Mouse (Mus musculus): ENCODE results near the gene Sh3bp2.

The Sh3bp2 gene

DNA sequence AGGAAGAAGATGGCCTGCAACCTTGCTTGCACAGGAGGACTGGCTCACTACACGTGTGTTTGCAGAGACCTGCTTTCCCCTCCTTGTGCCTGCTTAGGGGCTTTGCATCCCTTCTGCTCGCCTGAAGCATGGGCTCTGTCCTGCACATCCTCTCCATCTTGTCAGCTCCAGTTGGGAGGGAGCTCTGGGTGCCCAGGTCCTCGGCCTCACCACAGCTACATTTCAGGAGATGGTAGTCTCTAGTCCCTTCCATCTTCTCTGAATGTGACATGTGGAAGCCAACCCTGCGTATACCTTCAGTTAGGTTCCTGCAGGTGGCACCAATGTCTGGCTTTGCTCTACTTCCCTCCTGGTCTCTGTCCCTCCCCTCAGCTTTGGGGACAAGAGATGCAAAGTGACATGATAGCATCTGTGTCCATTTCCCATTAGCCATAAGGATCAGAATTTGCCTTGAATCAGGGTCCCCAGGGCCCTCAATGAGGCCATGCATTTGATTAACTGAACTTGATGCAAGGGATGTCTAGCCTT, 1.6 kb upstream of the Sh3bp2 start:
- in situ Hi-C loops (cut with MboI; ENCODE audit: low sequenced_read_pairs) = loop anchor here (10.0 kb wide), 1 partner anchor 111 kb away; the partner anchor contains the start of gene Mfsd10

DNA sequence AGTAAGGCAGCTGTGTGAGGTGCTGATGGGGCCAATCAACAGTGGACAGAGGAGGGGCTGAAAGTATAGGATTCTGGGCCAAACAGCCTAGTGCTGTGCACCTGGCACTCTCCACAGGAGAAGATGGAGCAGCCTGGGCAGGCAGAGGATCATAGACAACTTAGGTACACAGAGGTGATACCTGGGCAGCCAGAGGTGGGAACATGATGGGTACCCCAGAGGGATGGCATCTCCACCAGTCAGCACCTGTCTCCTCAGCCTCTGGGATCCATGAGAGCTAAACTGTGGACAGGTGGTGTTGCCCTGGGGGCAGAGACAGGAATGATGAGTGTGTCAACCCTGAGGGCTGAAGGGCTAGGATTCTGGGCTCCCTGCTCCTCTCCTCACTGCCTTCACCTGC, 1.1 kb upstream of the Sh3bp2 start:
- in situ Hi-C loops (cut with MboI; ENCODE audit: low sequenced_read_pairs) = loop anchor here (10.0 kb wide), 1 partner anchor 110 kb away; the partner anchor contains the start of gene Mfsd10

DNA sequence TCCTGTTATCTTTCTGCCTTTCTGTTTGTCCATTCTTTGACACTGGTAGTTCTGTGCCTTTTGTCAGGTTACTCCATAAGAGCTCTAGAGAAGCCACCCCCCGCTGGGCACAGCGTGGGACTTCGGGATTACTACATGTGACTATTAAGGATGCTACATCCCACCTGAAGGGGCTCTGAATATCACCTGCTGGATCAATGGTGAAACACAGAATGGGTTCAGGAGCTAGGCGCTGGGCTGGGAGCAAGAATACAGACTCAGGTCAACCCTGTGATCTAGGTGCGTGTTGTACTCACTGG, 788 bp downstream of the Sh3bp2 start:
- in situ Hi-C loops (cut with MboI; ENCODE audit: low sequenced_read_pairs) = loop anchor here (10.0 kb wide), 1 partner anchor 108 kb away; the partner anchor contains the start of gene Mfsd10

DNA sequence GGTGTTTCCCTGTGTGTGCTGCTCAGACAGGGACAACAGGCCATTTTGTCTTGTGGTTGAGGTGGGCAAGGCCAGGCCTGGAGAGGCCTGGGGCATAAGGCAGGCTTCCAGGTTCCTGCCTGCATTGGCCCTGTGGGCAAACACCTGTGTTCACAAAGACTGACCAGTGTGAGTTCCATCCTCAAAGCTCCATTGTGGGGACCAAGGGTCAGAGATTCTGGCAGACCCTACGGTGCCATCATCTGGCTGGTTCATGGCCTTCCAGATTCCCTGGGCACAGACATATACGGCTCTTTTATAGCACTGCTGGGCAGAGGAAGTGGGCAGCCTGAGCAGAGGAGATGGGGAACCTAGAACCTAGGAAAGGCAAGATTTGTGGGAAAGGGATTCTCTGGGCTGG, 1.7 kb downstream of the Sh3bp2 start:
- in situ Hi-C loops (cut with MboI; ENCODE audit: low sequenced_read_pairs) = loop anchor here (10.0 kb wide), 1 partner anchor 107 kb away; the partner anchor contains the start of gene Mfsd10

DNA sequence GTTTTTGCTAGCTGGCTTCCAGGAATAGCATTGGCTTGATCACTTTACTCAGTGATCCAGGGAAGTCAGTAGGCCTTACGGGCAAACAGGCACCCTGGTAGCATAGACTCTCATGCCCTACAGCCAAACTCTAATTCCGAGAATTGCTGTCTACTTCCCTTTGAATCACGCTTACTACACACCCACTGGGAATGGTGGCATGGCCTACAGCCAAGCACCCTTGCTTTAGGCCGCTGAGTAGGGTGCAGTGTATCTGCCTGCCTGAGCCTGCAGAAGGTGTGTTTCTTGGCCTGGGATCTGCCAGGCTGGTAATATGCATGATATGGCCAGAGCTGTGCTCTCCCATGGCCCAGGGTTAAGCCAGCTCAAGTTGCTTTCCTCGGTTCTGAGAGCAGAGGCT, 3.1 kb downstream of the Sh3bp2 start:
- in situ Hi-C loops (cut with MboI; ENCODE audit: low sequenced_read_pairs) = loop anchor here (10.0 kb wide), 1 partner anchor 106 kb away; the partner anchor contains the start of gene Mfsd10

DNA sequence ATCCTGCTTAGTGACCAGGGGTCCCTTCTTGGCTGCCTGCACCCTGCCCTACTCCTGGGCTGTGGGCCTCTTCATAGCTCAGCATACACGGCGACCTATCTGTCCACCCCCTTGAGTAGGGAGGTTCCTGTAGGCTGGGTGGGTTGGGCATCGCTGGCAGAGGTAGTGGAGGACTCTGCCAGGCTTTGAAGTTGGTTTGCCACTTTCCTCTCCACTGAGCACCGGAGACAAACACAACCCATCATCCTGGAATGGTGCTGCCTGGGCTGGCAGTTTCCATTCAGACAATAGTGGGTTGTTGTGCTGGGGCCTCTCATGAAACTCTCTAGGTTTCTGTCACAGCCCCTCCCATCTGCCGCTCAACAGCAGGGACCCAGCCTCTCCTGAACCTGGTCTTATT, 4.5 kb downstream of the Sh3bp2 start:
- in situ Hi-C loops (cut with MboI; ENCODE audit: low sequenced_read_pairs) = no loop called here

DNA sequence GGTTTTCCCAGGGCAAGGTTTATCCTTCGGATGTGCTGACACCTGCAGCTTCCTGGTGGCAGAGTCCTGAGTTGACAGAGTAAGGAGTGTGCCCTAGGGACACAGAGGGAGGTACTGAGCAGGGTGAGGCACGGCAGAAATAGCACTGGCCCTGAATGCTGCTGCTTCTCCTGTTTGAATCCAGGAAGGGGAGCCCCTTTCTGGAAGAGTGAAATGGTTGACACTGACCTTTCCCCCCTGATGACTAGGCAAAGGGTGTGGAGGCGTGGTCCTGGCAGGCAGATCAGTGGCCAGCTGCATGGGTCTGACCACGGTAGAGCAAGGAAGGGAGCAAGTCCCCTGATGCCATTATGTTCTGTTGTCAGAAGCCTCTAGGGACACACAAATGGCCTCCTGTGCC, 5.0 kb downstream of the Sh3bp2 start:
- in situ Hi-C loops (cut with MboI; ENCODE audit: low sequenced_read_pairs) = no loop called here

DNA sequence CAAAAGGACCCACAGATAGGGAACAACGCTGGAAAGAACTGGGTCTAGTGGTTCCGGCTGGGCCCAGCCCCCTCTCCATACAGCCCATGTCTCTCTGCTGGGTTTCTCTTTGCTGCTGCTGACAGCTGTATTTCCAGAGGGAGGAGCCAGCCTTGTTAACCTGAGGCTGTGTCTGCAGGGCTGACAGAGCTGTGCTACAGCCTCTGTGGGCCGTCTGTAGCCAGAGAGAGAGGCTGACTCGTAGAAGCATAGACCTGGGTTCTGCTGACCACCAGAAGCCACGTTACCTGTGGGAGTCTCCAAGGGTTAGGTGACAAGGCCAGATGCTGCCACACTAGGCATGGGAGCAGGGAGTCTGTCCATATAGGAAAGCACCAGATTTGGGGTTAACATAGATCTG, 7.4 kb downstream of the Sh3bp2 start:
- in situ Hi-C loops (cut with MboI; ENCODE audit: low sequenced_read_pairs) = no loop called here

DNA sequence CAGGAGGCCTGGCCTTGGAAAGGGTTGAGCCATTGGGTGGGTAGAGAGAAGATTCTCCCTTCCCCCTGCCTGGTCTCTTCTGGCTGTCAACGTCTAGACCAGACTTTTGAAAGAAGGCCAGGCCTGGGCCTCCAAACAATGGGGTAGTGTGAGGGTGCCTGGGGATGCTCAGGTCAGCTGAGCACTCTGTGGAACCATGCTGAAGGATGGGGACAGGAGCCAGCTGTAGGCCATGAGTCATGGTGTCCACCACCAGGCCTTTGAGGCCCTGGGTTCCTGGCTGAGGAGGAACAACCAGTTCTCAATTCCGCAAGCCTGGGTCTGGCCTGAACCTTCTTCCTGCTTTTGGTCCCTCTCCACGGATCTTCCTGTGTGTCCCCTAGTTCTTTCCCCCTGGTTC, 8.2 kb downstream of the Sh3bp2 start:
- in situ Hi-C loops (cut with MboI; ENCODE audit: low sequenced_read_pairs) = no loop called here

DNA sequence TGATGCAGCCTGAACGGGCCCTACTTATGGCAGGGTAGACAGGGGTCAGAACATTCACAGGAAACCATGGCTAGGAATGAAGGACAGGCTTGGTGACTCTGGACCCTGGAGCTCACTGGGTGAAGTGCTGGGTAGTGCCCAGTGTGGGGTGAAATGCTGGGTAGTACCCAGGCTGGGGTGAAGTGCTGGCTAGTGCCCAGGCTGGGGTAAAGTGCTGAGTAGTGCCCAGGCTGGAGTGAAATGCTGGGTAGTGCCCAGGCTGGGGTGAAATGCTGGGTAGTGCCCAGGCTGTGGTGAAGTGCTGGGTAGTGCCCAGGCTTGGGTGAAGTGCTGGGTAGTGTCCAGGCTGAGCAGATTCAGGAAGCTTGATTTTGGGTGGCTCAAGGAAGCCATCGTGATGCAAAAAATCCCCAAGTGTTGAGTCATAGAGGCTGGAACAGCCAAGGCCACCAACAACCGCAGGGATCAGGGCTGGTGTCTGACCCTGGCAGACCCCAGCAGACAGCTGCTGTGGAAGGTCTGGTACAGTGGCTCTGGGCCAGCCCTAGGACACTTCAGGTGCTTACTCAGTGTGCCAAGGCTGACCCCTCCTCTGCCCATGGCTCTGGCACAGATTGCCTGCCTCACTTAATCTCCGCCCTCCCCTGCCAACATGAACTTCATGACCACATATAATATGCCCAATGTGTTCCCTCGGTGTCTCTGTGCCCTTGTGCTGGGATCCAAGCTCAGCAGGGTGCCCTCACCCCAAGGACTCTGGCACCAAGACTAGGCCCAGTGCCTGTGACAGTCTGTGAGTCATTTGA, 9.3 kb downstream of the Sh3bp2 start:
- in situ Hi-C loops (cut with MboI; ENCODE audit: low sequenced_read_pairs) = no loop called here

DNA sequence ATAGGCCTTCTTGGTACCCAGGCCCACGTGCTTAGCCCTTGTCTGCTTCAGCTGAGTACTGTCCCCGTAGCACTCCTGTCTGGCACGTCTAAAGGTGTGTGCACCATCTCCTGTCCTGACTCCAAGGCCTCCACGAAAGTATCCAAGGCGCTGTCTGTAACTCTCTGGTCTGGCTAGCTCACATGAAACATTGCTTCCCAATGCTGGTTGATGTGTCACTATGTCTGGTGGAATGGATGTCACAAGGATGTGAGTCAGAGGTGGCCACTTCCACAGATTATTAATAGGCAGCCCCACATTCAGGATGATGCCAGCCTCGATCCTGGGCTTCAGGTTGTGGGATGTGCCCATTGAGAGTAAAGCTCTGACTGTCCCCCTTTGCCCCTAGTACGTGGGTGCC, 10.2 kb downstream of the Sh3bp2 start:
- in situ Hi-C loops (cut with MboI; ENCODE audit: low sequenced_read_pairs) = no loop called here

DNA sequence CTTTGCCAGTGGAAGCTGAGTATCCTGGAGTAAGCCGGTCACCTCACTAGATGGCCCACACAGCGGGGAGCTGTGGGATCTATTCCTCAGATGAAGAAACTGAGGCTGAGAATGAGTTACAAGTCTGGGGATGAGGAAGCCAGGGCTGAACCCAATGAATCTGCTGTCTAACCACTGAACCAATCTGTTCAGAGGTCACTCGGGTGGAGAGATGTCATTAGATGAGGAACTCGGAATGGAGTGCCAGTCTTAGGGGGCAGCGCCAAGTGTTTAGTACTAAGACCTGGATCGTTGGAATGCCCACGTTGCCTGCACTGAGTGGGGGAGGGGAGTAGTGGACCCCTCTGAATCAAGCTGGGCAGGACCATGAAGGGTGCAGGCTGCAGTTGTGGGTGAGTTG, 12.4 kb downstream of the Sh3bp2 start:
- in situ Hi-C loops (cut with MboI; ENCODE audit: low sequenced_read_pairs) = no loop called here

DNA sequence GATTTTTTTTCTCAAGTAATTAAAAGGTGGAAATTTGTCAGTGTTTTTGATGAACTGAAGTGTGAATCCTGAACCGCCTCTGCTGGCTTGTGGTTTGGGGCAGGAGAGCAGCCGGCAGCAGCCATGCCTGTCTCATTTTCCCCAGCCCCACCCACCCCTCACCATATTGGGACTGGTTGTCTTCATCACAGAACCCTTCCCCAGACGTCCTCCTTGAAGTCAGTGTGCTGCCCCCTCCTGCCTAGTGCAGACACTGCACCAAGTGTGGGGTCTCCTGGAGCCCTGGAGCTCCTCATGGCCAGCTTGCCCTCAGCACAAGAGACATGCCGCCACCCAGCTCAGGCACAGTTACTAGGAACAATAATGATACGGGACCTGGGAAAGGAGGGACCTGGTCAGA, 12.9 kb downstream of the Sh3bp2 start:
- in situ Hi-C loops (cut with MboI; ENCODE audit: low sequenced_read_pairs) = no loop called here

DNA sequence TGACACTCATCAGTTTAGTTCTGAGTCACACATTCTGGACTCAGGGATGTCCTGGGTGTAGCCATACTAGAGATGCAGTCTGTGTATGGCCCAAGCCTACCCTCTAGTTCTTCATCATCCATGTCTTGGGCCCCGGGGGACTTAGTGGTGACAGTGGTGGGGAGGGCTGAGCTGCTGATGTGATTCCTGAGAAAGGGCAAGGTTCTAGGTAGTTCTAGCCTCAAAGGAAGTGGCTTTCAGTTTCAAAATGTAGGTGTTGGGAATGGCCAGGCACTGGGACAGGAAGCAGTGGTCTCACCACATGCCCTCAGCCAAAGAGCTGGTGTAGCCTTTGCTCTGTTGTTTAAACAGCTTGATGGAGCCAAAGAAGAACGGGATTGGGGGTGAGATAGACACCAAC, 13.5 kb downstream of the Sh3bp2 start:
- in situ Hi-C loops (cut with MboI; ENCODE audit: low sequenced_read_pairs) = no loop called here

DNA sequence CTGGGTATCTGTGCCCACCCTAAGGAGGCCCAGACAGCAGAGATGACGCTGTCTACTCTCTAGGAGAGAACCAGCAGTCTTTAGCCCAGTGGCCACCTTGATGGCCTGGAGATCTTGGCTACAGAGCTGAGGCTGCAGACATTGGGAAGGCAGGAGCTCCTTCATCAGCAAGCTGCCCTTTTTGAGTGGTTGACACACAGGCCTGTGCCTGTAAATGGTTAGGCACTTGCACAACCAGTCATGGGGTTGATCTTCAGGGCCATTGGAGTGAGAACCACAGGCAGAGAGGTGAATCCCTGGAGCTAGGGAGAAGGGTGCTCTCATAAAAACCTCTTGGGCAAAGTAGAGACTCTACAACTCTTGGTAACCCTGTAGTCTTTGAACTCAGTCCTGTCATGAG, 16.5 kb downstream of the Sh3bp2 start:
- in situ Hi-C loops (cut with MboI; ENCODE audit: low sequenced_read_pairs) = no loop called here

DNA sequence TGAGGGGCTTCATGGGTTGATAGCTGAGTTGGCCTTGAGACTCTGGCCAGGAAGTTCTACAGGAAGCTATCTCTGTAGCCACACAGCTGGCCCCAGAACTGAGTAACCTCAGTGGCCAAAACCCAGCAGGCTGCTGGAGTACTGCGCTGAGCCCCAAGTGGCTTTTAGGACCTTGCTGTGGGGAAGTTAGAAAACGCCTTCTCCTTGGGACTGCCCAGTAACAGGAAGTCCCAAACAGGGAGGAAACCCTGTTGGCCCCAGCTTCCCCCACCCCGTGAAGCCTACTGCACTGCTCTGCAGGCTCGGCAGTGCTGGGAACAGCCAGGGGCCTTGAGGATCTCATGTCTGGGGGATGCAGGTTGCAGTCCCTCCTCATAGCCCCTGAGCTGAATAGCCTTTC, 17.5 kb downstream of the Sh3bp2 start:
- in situ Hi-C loops (cut with MboI; ENCODE audit: low sequenced_read_pairs) = no loop called here

DNA sequence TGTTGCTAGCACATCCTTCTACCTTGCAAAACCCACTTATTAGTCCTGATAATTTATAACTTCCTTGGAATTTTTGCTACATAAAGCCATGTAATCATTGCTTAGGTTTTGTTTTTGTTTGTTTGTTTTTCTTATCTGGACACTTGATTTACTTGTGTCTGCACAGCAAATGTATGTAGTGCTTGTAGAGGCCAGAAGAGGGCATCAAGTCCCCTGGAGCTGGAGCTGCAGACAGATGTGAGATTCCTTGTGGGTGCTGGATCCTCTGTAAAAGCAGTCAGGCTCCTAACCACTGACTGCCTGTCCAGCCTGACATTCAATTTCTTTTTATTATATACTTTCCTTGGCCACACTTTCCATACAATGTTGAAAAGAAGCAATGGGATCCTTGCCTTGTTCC, 21.8 kb downstream of the Sh3bp2 start:
- in situ Hi-C loops (cut with MboI; ENCODE audit: low sequenced_read_pairs) = no loop called here

DNA sequence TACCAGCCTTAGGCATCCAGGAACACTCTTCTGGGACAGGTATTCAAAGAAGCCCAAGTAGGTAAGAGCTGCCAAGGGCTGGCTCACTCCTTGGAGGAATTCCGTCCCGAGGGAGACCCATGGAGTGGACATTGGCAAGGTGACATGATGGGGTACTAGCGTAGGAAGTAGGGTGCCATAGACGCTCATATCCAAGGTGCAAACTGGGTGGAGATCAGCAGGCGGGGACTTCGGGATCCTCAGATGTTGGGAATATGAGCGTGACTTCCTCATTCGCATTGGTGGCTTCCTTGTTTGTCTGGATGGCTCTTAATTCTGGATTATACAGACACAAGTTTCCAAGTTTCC, 23.5 kb downstream of the Sh3bp2 start:
- in situ Hi-C loops (cut with MboI; ENCODE audit: low sequenced_read_pairs) = no loop called here

DNA sequence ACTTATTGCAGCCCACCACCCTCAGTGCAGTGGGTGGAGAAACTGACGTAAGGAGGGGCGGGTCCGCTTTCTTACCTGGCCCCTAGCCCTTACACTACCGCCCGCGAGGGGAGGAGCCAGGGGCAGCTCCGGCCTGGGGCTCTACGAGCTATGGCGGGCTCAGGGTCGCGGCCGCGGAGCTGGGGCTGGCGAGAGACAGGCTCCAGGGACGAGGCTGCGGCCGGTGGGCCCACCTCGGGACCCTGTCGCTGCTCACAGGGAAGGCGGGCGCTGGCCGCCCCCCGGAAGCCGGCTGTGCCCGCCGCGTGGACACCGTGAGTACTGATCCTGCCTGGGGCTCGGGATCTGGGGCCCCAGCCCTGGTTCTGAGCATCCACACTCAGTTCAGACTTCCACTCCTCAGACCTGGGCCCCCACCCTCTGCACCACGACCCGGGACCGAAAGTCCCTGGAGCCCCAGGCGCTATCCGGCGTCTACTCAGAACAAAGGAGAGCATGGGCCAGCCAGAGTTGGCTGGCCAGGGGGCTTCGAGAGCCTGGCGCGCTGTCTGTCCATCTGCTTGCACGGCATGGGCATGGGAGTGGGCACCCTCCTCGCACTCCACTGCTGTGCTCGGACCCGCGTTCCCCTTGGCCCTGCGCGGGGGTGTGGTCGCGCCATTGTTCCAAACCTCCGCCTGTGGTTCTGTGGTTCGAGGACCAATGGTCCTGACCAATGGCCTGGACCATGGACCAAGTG, 24.0 kb downstream of the Sh3bp2 start:
- in situ Hi-C loops (cut with MboI; ENCODE audit: low sequenced_read_pairs) = no loop called here

DNA sequence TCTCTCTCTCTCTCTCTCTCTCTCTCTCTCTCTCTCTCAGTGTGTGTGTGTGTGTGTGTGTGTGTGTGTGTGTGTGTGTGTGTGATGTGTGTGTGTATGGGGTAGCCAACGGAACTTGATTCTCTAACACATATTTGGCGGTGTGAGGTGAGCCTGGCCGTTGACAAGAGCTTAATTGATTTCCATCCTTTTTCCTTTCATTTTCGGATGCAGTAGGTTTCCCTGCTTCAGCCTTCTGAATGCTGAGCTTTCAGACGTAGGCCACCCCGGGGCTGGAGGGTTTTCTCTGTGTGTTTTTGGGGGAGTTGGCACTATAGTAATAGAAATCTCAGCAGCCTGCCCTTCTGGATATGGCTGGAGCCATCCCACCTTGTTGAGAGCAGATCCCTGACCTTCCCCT, 24.6 kb downstream of the Sh3bp2 start:
- in situ Hi-C loops (cut with MboI; ENCODE audit: low sequenced_read_pairs) = no loop called here

DNA sequence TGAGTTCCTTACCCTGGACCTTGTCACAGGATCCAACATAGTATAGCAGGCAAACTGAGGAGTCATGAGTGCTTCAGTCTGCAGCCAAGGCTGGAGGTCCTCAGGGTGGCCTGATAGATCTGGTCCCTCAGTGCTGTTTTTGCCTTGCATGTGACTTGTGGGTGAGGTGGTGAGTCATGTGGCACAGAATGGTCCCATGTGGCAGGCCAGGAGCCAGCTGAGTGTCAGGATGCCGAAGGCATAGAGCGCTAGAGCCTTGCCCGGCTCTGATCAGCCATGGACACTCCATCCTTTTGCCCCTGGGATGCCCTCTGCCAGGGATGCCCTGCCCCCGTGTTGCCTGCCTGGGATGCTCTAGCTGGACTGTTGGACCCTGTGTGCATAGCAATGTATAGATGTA, 26.2 kb downstream of the Sh3bp2 start:
- in situ Hi-C loops (cut with MboI; ENCODE audit: low sequenced_read_pairs) = no loop called here

DNA sequence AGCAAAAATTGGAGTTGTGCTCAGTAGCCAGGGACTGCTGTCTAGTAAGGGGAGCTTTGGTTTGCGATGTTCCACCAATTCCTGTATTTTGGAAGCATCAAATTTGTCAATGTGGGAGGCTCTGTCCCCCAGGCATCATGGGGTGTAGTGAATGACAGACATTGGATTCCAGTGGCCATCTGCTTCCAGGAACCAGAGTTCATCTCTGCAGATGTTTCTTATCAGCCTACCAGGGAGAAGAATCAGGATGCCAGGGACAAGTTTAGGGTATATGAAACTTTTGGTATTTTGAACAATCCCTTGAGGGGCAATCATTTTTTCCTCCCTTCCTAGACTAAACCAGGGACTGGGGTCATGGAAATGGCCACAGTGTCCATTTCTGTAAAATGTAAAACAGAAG, 38.2 kb downstream of the Sh3bp2 start:
- in situ Hi-C loops (cut with MboI; ENCODE audit: low sequenced_read_pairs) = no loop called here
